Mouse (Mus musculus) gastrocnemius, postnatal 4 days (tissue): ENCODE results near the gene Fcho2. TPM values are rescaled to one million over a fixed set of nuclear protein-coding genes. Genes with fewer than 3 reads are reported as not detected.

Source experiments
- DNase-seq, 2 experiments: peaks; one replicate each; pipeline ENCODE4 v3.0.0; 2021 to 2022; ENCODE audit warnings: low spot score in 2 of 2, mixed read lengths in 2 of 2
- total RNA-seq, 2 experiments: library from RNA; stranded (reverse); gene quantifications; 2 replicates each; pipeline ENCODE4 v1.2.3; 2021

Fcho2 gene
- total RNA-seq, 2 experiments from 2014 or later, result 39.8 to 51.5 TPM

DNA sequence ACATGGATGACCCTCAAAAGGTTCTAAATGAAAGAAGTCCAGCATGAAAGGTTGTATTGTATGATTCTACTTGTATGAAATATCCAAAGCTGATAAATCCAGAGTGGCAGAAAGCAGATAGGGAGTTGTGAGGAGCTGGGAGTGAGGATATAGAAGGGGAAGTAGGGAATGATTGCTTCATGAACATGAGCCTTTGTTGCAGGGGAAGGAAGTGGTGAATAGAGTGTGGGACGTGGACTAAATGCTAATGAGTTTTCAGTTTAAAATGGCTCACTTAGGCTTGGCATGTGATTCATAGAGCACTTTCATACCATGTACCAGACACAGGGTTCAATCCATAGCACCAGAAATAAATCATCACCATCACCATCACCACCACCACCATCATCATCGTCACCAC is 131.8 kb downstream of the Fcho2 start:
- no peak for DNase-seq

DNA sequence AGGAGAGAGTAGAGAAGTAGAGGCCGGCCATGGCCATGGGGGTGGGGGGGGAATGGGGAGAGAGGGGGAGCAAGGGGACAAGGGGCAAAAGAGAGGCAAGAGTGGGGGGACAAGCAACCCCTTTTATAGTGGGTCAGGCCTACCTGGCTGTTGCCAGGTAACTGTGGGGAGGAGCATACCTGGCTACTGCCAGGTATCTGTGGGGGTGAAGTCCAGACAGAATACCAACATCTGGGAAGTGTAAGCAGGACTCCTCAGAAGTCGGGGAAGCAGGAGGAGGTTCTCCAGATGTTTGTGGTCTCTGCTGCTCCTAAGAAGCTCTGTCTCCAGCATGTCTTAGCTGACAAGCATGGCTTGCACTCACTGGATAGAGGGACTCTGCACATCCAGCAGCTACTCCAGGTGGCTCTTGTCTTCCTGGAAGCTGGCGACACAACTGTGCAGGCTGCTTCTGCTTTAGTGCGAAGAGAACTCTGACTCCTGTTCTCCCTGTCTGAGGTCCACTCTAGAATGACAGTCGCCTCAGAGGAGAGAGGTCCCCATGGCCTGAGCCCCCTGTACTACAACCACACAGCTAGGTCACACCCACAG is 134.7 kb downstream of the Fcho2 start:
- no peak for DNase-seq

DNA sequence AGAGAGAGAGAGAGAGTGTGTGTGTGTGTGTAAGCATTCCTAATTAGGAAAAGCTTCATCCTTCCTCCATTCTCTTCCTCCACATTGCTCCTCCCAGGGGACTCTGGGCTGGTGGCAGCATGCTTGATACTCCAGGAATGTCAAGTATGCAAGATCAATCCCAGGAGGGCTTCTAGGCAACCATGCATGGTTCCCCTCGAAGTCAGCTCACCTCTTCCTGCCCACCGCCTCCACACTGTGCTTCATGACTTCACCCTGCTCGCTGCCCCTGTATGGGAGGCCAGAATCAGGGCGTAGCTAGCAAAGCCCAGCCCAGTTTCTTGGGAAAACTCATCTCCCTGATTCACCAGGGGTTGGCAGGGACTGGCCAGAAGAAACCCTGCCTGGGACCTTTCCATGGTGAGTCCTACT is 135.6 kb downstream of the Fcho2 start:
- no peak for DNase-seq

DNA sequence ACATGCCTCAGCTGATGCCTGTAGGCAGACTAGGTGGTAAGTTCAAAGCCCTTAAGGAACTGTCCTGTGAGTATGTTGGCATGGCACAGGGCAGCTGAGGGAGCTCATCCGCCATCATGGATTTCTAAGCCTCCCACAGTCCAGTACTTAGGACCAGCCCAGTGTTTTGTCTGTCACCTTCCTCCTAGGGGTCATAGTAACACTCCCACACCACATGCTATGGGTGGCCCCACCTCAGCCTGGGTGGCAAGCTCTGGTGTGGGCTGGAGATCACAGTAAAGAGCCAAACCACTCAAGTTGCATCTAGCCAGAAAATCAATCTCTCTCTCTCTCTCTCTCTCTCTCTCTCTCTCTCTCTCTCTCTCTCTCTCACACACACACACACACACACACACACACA is 136.0 kb downstream of the Fcho2 start:
- DNase-seq, result no peak

DNA sequence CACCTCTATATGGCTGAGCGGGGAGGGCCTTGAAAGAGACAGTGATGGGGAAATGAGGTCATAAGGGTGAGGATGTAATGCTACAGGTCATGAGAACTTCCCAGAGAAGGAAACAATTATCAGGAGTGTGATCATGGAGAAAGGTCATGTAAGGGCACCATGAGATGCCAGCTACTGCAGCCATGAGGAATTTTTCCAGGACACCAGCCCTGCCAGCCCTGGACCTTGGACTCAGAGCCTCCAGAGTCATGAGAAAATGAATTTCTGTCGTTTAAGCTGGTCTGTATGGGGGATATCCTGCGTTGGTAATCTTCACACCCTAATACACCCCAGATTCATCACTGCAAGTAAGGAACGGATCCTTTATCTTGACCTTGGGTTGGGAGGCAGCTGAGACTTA is 141.3 kb downstream of the Fcho2 start:
- DNase-seq, result no peak

Other genes starting within 250 kb of the Fcho2 start
- gene Tmem174, start 178.0 kb downstream of the Fcho2 start, total RNA-seq, result not detected
- not detected for gene Tmem171, start 120.6 kb downstream of the Fcho2 start, total RNA-seq
- 10 to 100 TPM; 91.7 to 99.7 TPM for gene Tnpo1, start 110.9 kb upstream of the Fcho2 start, total RNA-seq
- not detected for gene 1700024P04Rik, start 169.1 kb upstream of the Fcho2 start, total RNA-seq